Mouse (Mus musculus) testis, adult 2 months (tissue): ENCODE measurements around the gene Bckdhb.

Experiments used
- CTCF ChIP-seq: fragments of 200-500 bp; IDR thresholded peaks from 2 replicates; pipeline ENCODE4 v1.5.1; 2012; ENCODE audit warnings: low read depth, mild to moderate bottlenecking, inconsistent platforms, low read length, moderate library complexity; ENCODE audit not compliant: control insufficient read depth, insufficient read depth, insufficient replicate concordance
- POLR2A ChIP-seq: fragments of 200-500 bp; IDR thresholded peaks from 2 replicates; pipeline ENCODE4 v1.6.1; 2012; ENCODE audit warnings: low read depth, mild to moderate bottlenecking, inconsistent platforms, low read length, moderate library complexity; ENCODE audit not compliant: control insufficient read depth

- TF ChIP-seq POLR2A (no peak), CTCF (no peak)
Measured at GRCm38 (mm10) chr9:84055125-84055807, 130.3 kb downstream of the Bckdhb start.
